In genomic region chr10:108363932-108364331, GRCm38 (mm10) we compare ENCODE assay signal across 16 mouse cellular contexts. TPM values are rescaled to one million over a fixed set of nuclear protein-coding genes. Genes with fewer than 3 reads are reported as not detected.
DNase-seq lines count a peak whose midpoint lies in the region; ATAC-seq and TF ChIP-seq lines count a peak whose summit lies in the region.
"Had no signal": no experiment of that assay in that cellular context is flagged by ENCODE, and none has a peak within 500 bp of the region (broad histone marks: within the 10 kb centered on the region; RNA-seq: fewer than 3 reads in every experiment).

No protein-coding gene starts in this region.

- no peak overlapping the region for H3K4me2 ChIP-seq in forebrain, embryonic 12.5 days
- H3K4me2 ChIP-seq in forebrain, embryonic 15.5 days (replicated peaks), result no peak overlapping the region
- no peak overlapping the region for H3K4me2 ChIP-seq in midbrain, embryonic 12.5 days (replicated peaks)
- no peak overlapping the region for H3K4me2 ChIP-seq in midbrain, postnatal 0 days (ENCODE audit: low read depth, low read length, poor library complexity, severe bottlenecking)
- H3K4me2 ChIP-seq: embryonic facial prominence, embryonic 15.5 days had no signal

- no peak overlapping the region for H3K9ac ChIP-seq in forebrain, embryonic 12.5 days
- no peak overlapping the region for H3K9ac ChIP-seq in forebrain, embryonic 15.5 days (replicated peaks)
- H3K9ac ChIP-seq in midbrain, embryonic 12.5 days (replicated peaks), result no peak overlapping the region
- no peak overlapping the region for H3K9ac ChIP-seq in midbrain, postnatal 0 days (replicated peaks; ENCODE audit: low read length, poor library complexity, severe bottlenecking)
- H3K9ac ChIP-seq: embryonic facial prominence, embryonic 15.5 days had no signal

- no peak for TF ChIP-seq CTCF in midbrain, postnatal 0 days (IDR thresholded peaks at IDR 0.05)

- H3K4me1 ChIP-seq in forebrain, embryonic 12.5 days, result peaks cover 14% of the 10 kb centered on the region; the same call in 1 of the 2 replicates
- peaks cover 18% of the 10 kb centered on the region for H3K4me1 ChIP-seq in forebrain, embryonic 15.5 days
- peaks cover 18% of the 10 kb centered on the region; the same call in 1 of the 2 replicates for H3K4me1 ChIP-seq in midbrain, embryonic 12.5 days
- no peaks in the 10 kb centered on the region for H3K4me1 ChIP-seq in midbrain, postnatal 0 days (ENCODE audit: insufficient read depth, low read length)

- no peaks in the 10 kb centered on the region for H3K27me3 ChIP-seq in forebrain, embryonic 12.5 days
- H3K27me3 ChIP-seq in forebrain, embryonic 15.5 days, result no peaks in the 10 kb centered on the region
- no peaks in the 10 kb centered on the region for H3K27me3 ChIP-seq in midbrain, embryonic 12.5 days
- no peaks in the 10 kb centered on the region for H3K27me3 ChIP-seq in midbrain, postnatal 0 days (ENCODE audit: insufficient read depth, low read length)
- H3K27me3 ChIP-seq: embryonic facial prominence, embryonic 15.5 days had no signal

- H3K27ac ChIP-seq in forebrain, embryonic 12.5 days, result no peak overlapping the region
- no peak overlapping the region for H3K27ac ChIP-seq in forebrain, embryonic 15.5 days (replicated peaks)
- no peak overlapping the region for H3K27ac ChIP-seq in midbrain, embryonic 12.5 days (replicated peaks)
- no peak overlapping the region for H3K27ac ChIP-seq in midbrain, postnatal 0 days (ENCODE audit: low read depth, low read length)
- H3K27ac ChIP-seq: embryonic facial prominence, embryonic 15.5 days; midbrain, embryonic 10.5 days had no signal

- no peaks in the 10 kb centered on the region for H3K36me3 ChIP-seq in forebrain, embryonic 12.5 days (replicated peaks)
- no peaks in the 10 kb centered on the region for H3K36me3 ChIP-seq in forebrain, embryonic 15.5 days
- H3K36me3 ChIP-seq in midbrain, embryonic 12.5 days, result no peaks in the 10 kb centered on the region
- H3K36me3 ChIP-seq in midbrain, postnatal 0 days (ENCODE audit: insufficient read depth, low read length), result no peaks in the 10 kb centered on the region
- H3K36me3 ChIP-seq: embryonic facial prominence, embryonic 15.5 days had no signal

- 0 out of 2 replicates have a peak, but pooled peaks have one; percentile 13 for ATAC-seq in forebrain, embryonic 12.5 days (ENCODE audit: low FRiP score)
- no peak for ATAC-seq in forebrain, embryonic 15.5 days (replicated peaks)
- peak; percentile 62 for ATAC-seq in midbrain, embryonic 12.5 days (ENCODE audit: low FRiP score, low read depth)
- no peak for ATAC-seq in midbrain, postnatal 0 days (ENCODE audit: low FRiP score)
- ATAC-seq in activated CD4-positive, CD25-positive, alpha-beta regulatory T cell, adult 4 months, result no peak

- DNase-seq in midbrain, postnatal 0 days (ENCODE audit: low spot score), result no peak
- DNase-seq in c-Kit-positive CD71-positive TER-119-positive erythroid progenitor cells, embryonic 14.5 days (ENCODE audit: low spot score), result peak; percentile 12
- no peak for DNase-seq in gastrocnemius, adult 8-10 months (ENCODE audit: low spot score in 2 of 2)
- DNase-seq: cerebellum, postnatal 14 days; gastrocnemius, postnatal 36 days; kidney, adult 18-20 months; kidney, postnatal 36 days; lung, adult 18-20 months; lung, postnatal 36 days; right cerebral cortex, postnatal 4 days had no signal

- H3K4me3 ChIP-seq in forebrain, embryonic 12.5 days (replicated peaks), result no peak overlapping the region
- no peak overlapping the region for H3K4me3 ChIP-seq in forebrain, embryonic 15.5 days
- no peak overlapping the region for H3K4me3 ChIP-seq in midbrain, embryonic 12.5 days
- no peak overlapping the region for H3K4me3 ChIP-seq in midbrain, postnatal 0 days (ENCODE audit: low read depth, low read length)
- H3K4me3 ChIP-seq: embryonic facial prominence, embryonic 15.5 days; midbrain, embryonic 10.5 days had no signal

- WGBS in forebrain, embryonic 12.5 days, result 35% methylated on average over 9 of the region's 9 CpGs
- WGBS in forebrain, embryonic 15.5 days, result 34% methylated on average over 9 of the region's 9 CpGs
- 44% methylated on average over 9 of the region's 9 CpGs for WGBS in midbrain, embryonic 12.5 days
- WGBS in midbrain, postnatal 0 days, result 47% methylated on average over 9 of the region's 9 CpGs

- no peaks in the 10 kb centered on the region for H3K9me3 ChIP-seq in forebrain, embryonic 12.5 days
- H3K9me3 ChIP-seq in forebrain, embryonic 15.5 days, result no peaks in the 10 kb centered on the region
- H3K9me3 ChIP-seq in midbrain, embryonic 12.5 days, result 0 out of 2 replicates have a peak, but pooled peaks cover 15% of the 10 kb centered on the region
- 0 out of 2 replicates have a peak, but pooled peaks cover 6% of the 10 kb centered on the region for H3K9me3 ChIP-seq in midbrain, postnatal 0 days (ENCODE audit: low read length)
- H3K9me3 ChIP-seq: embryonic facial prominence, embryonic 15.5 days had no signal

RNA-seq across cellular contexts. Expression of gene Pawr, which starts 32.0 kb away (rescaled TPM):
- 13.3 and 13.4 TPM in 2 replicates for polyA plus RNA-seq in forebrain, embryonic 12.5 days (2016; fragmentation: Nextera tagmentation; extraction: Ambion mirVana)
- 2.8 and 2.9 TPM in 2 replicates for polyA plus RNA-seq in forebrain, embryonic 15.5 days (2015; fragmentation: Nextera tagmentation; extraction: Ambion mirVana)
- polyA plus RNA-seq in midbrain, embryonic 12.5 days (2016; fragmentation: Nextera tagmentation; extraction: Ambion mirVana), result 10.9 and 13.2 TPM in 2 replicates
- total RNA-seq in midbrain, postnatal 0 days (2014; rRNA removed), result 5.1 and 8.4 TPM in 2 replicates
- 1.9 and 2.3 TPM in 2 replicates for polyA plus RNA-seq in midbrain, postnatal 0 days (2015; fragmentation: Nextera tagmentation; extraction: Ambion mirVana)
- not detected for polyA plus RNA-seq in activated CD4-positive, CD25-positive, alpha-beta regulatory T cell, adult 4 months (2017; shearing (Covaris generic))
- total RNA-seq in gastrocnemius, adult 8-10 months (2022), result 1 to 10 TPM in 1 of 4 experiments, under 1 TPM in 3; 0.46 to 1.3 (median 0.47) TPM

Comparison
In these comparisons a context has a peak if more than half of its experiments do, and no peak if none do; other contexts are left out.
1. ATAC-seq: peak in forebrain, embryonic 12.5 days (single experiment) and midbrain, embryonic 12.5 days (single experiment); none in forebrain, embryonic 15.5 days (single experiment), midbrain, postnatal 0 days (single experiment) and activated CD4-positive, CD25-positive, alpha-beta regulatory T cell, adult 4 months (single experiment).